Mouse (Mus musculus): ENCODE measurements around the gene Akr1c21.
"Not testable (repeated sequence)": the region's sequence is repeated elsewhere in the genome, so short reads cannot be mapped to it uniquely, and the experiment has no call there.

The Akr1c21 gene

GRCm38 (mm10) chr13:4573871-4574270, at the start of gene Akr1c21:
Akr1c21 (plus strand) TSS chr13:4574075.
- no peak for DNase-seq

GRCm38 (mm10) chr13:4559143-4559542, 14.7 kb upstream of the Akr1c21 start:
- DNase-seq = no peak

GRCm38 (mm10) chr13:4560500-4560899, 13.4 kb upstream of the Akr1c21 start:
- no peak for DNase-seq

GRCm38 (mm10) chr13:4565996-4566395, 7.9 kb upstream of the Akr1c21 start:
- no peak for DNase-seq

- no peak for DNase-seq
These were observed 3.0 kb downstream of the Akr1c21 start for GRCm38 (mm10) chr13:4576921-4577320.

- not testable (repeated sequence) for DNase-seq
These were observed 29.6 kb downstream of the Akr1c21 start for GRCm38 (mm10) chr13:4603431-4603830.

GRCm38 (mm10) chr13:4606821-4607220, 32.9 kb downstream of the Akr1c21 start:
- peak; percentile 71 for DNase-seq

GRCm38 (mm10) chr13:4608530-4608929, 34.7 kb downstream of the Akr1c21 start:
- no peak for DNase-seq

- peak; percentile 96 for DNase-seq
These were observed 35.1 kb downstream of the Akr1c21 start, which contains the start of gene Akr1e1 for GRCm38 (mm10) chr13:4608961-4609409. Akr1e1 (minus strand) TSS chr13:4609174.

GRCm38 (mm10) chr13:4610902-4611301, 37.0 kb downstream of the Akr1c21 start:
- no peak for DNase-seq
